In genomic region chr4:129697191-129697590, GRCm38 (mm10) we compare ENCODE assay signal across 7 mouse cellular contexts. TPM values are rescaled to one million over a fixed set of nuclear protein-coding genes. Genes with fewer than 3 reads are reported as not detected.
DNase-seq lines count a peak whose midpoint lies in the region; ATAC-seq lines count a peak whose summit lies in the region.

No protein-coding gene starts in this region.

- peaks cover 18% of the 10 kb centered on the region for H3K4me1 ChIP-seq in lung, embryonic 16.5 days (replicated peaks; ENCODE audit: control insufficient read depth, insufficient read depth, low read length)
- peaks cover 6% of the 10 kb centered on the region for H3K4me1 ChIP-seq in forebrain, embryonic 11.5 days (replicated peaks; ENCODE audit: control insufficient read depth, insufficient read depth, low read length)
- H3K4me1 ChIP-seq in limb, embryonic 12.5 days (replicated peaks), result peaks cover 26% of the 10 kb centered on the region
- H3K4me1 ChIP-seq in stomach, embryonic 14.5 days (ENCODE audit: control insufficient read depth, insufficient read depth, low read length), result peaks cover 15% of the 10 kb centered on the region

- no peak for ATAC-seq in lung, embryonic 16.5 days (ENCODE audit: low read depth)
- no peak for ATAC-seq in forebrain, embryonic 11.5 days (replicated peaks; ENCODE audit: low FRiP score)
- no peak for ATAC-seq in limb, embryonic 12.5 days (ENCODE audit: insufficient number of reproducible peaks, insufficient read depth, low FRiP score, low TSS enrichment, low read depth)
- ATAC-seq in stomach, embryonic 14.5 days (ENCODE audit: insufficient number of reproducible peaks, insufficient read depth, low FRiP score, low read depth), result no peak
- ATAC-seq in megakaryocyte progenitor cell, adult 5-6 weeks (replicated peaks; ENCODE audit: poor library complexity), result no peak

- peak overlapping the region; percentile 75 for H3K4me3 ChIP-seq in lung, embryonic 16.5 days (ENCODE audit: low read length)
- H3K4me3 ChIP-seq in forebrain, embryonic 11.5 days (ENCODE audit: low read depth, low read length), result peak overlapping the region; percentile 68
- H3K4me3 ChIP-seq in limb, embryonic 12.5 days (replicated peaks), result peak overlapping the region; percentile 67
- H3K4me3 ChIP-seq in stomach, embryonic 14.5 days (ENCODE audit: low read depth, low read length), result peak overlapping the region; percentile 49

- no peaks in the 10 kb centered on the region for H3K27me3 ChIP-seq in lung, embryonic 16.5 days (ENCODE audit: control insufficient read depth, insufficient read depth, low read depth, low read length)
- no peaks in the 10 kb centered on the region for H3K27me3 ChIP-seq in forebrain, embryonic 11.5 days (ENCODE audit: control insufficient read depth, insufficient read depth, low read length)
- no peaks in the 10 kb centered on the region for H3K27me3 ChIP-seq in limb, embryonic 12.5 days
- no peaks in the 10 kb centered on the region for H3K27me3 ChIP-seq in stomach, embryonic 14.5 days (ENCODE audit: control insufficient read depth, insufficient read depth, low read length)

- 79% methylated on average over 7 of the region's 7 CpGs for WGBS in lung, embryonic 16.5 days
- 90% methylated on average over 7 of the region's 7 CpGs for WGBS in forebrain, embryonic 11.5 days
- WGBS in limb, embryonic 12.5 days, result 85% methylated on average over 7 of the region's 7 CpGs
- WGBS in stomach, embryonic 14.5 days, result 77% methylated on average over 7 of the region's 7 CpGs

- H3K4me2 ChIP-seq in lung, embryonic 16.5 days (ENCODE audit: low read depth, low read length), result peak overlapping the region; percentile 79
- peak overlapping the region; percentile 50 for H3K4me2 ChIP-seq in forebrain, embryonic 11.5 days (ENCODE audit: low read depth, low read length, severe bottlenecking)
- H3K4me2 ChIP-seq in limb, embryonic 12.5 days, result peak overlapping the region; percentile 70
- H3K4me2 ChIP-seq in stomach, embryonic 14.5 days (replicated peaks; ENCODE audit: low read depth, low read length), result peak overlapping the region; percentile 52

- DNase-seq in lung, postnatal 14 days, result no peak
- no peak for DNase-seq in forebrain, embryonic 11.5 days (ENCODE audit: low spot score)
- DNase-seq in layer of hippocampus, adult 11-12 months (ENCODE audit: low spot score), result no peak

- peaks cover 7% of the 10 kb centered on the region for H3K36me3 ChIP-seq in lung, embryonic 16.5 days (ENCODE audit: control insufficient read depth, insufficient read depth, low read length)
- peaks cover 7% of the 10 kb centered on the region; the same call in 1 of the 2 replicates for H3K36me3 ChIP-seq in forebrain, embryonic 11.5 days (ENCODE audit: control insufficient read depth, insufficient read depth, low read length)
- peaks cover 28% of the 10 kb centered on the region for H3K36me3 ChIP-seq in limb, embryonic 12.5 days
- H3K36me3 ChIP-seq in stomach, embryonic 14.5 days (ENCODE audit: control insufficient read depth, insufficient read depth, low read length), result peaks cover 15% of the 10 kb centered on the region

- no peaks in the 10 kb centered on the region for H3K9me3 ChIP-seq in lung, embryonic 16.5 days (ENCODE audit: control insufficient read depth, low read length)
- H3K9me3 ChIP-seq in forebrain, embryonic 11.5 days (ENCODE audit: control insufficient read depth, low read length), result no peaks in the 10 kb centered on the region
- H3K9me3 ChIP-seq in limb, embryonic 12.5 days, result no peaks in the 10 kb centered on the region
- H3K9me3 ChIP-seq in stomach, embryonic 14.5 days (ENCODE audit: control insufficient read depth, low read depth, low read length), result no peaks in the 10 kb centered on the region

- H3K27ac ChIP-seq in lung, embryonic 16.5 days (ENCODE audit: low read length), result no peak overlapping the region; the same call in 1 of the 2 replicates
- peak overlapping the region; percentile 95 for H3K27ac ChIP-seq in forebrain, embryonic 11.5 days (ENCODE audit: low read depth, low read length)
- peak overlapping the region; percentile 96 for H3K27ac ChIP-seq in limb, embryonic 12.5 days
- H3K27ac ChIP-seq in stomach, embryonic 14.5 days (ENCODE audit: low read length), result peak overlapping the region; percentile 86

- H3K9ac ChIP-seq in lung, embryonic 16.5 days (ENCODE audit: low read length), result peak overlapping the region; percentile 85
- H3K9ac ChIP-seq in forebrain, embryonic 11.5 days (ENCODE audit: low read length), result peak overlapping the region; percentile 75
- H3K9ac ChIP-seq in limb, embryonic 12.5 days (replicated peaks), result peak overlapping the region; percentile 80; the same call in 1 of the 2 replicates
- peak overlapping the region; percentile 45 for H3K9ac ChIP-seq in stomach, embryonic 14.5 days (replicated peaks; ENCODE audit: low read depth, low read length)

RNA-seq across cellular contexts. Expression of gene Tmem39b, which starts 0.6 kb away (rescaled TPM):
- polyA plus RNA-seq in lung, embryonic 16.5 days (2015; fragmentation: Nextera tagmentation; extraction: Ambion mirVana), result 10.5 and 13.4 TPM in 2 replicates
- polyA plus RNA-seq in forebrain, embryonic 11.5 days (2014; fragmentation: Nextera tagmentation; extraction: Ambion mirVana), result 50.0 and 53.2 TPM in 2 replicates
- polyA plus RNA-seq in limb, embryonic 12.5 days (2016; fragmentation: Nextera tagmentation; extraction: Ambion mirVana), result 15.4 and 16.8 TPM in 2 replicates
- 27.6 and 27.7 TPM in 2 replicates for polyA plus RNA-seq in stomach, embryonic 14.5 days (2014; fragmentation: Nextera tagmentation; extraction: Ambion mirVana)
- 23.5 and 26.4 TPM in 2 replicates for total RNA-seq in megakaryocyte progenitor cell, adult 5-6 weeks (2015)
- total RNA-seq in megakaryocyte progenitor cell, adult 5-6 weeks (2017), result 3.0 and 7.3 TPM in 2 replicates

RNA-seq across cellular contexts. Expression of gene Kpna6, which starts 24.6 kb away (rescaled TPM):
- polyA plus RNA-seq in lung, embryonic 16.5 days (2015; fragmentation: Nextera tagmentation; extraction: Ambion mirVana), result 15.8 and 18.2 TPM in 2 replicates
- polyA plus RNA-seq in forebrain, embryonic 11.5 days (2014; fragmentation: Nextera tagmentation; extraction: Ambion mirVana), result 12.0 and 13.9 TPM in 2 replicates
- polyA plus RNA-seq in limb, embryonic 12.5 days (2016; fragmentation: Nextera tagmentation; extraction: Ambion mirVana), result 13.9 and 18.0 TPM in 2 replicates
- 12.0 and 14.4 TPM in 2 replicates for polyA plus RNA-seq in stomach, embryonic 14.5 days (2014; fragmentation: Nextera tagmentation; extraction: Ambion mirVana)
- total RNA-seq in megakaryocyte progenitor cell, adult 5-6 weeks (2015), result 23.4 and 30.0 TPM in 2 replicates
- 20.4 and 20.9 TPM in 2 replicates for total RNA-seq in megakaryocyte progenitor cell, adult 5-6 weeks (2017)

RNA-seq across cellular contexts. Expression of gene Khdrbs1, which starts 44.9 kb away (rescaled TPM):
- 84.3 and 93.1 TPM in 2 replicates for polyA plus RNA-seq in lung, embryonic 16.5 days (2015; fragmentation: Nextera tagmentation; extraction: Ambion mirVana)
- 183 and 185 TPM in 2 replicates for polyA plus RNA-seq in forebrain, embryonic 11.5 days (2014; fragmentation: Nextera tagmentation; extraction: Ambion mirVana)
- 204 TPM in 2 replicates for polyA plus RNA-seq in limb, embryonic 12.5 days (2016; fragmentation: Nextera tagmentation; extraction: Ambion mirVana)
- 95.5 and 103 TPM in 2 replicates for polyA plus RNA-seq in stomach, embryonic 14.5 days (2014; fragmentation: Nextera tagmentation; extraction: Ambion mirVana)
- total RNA-seq in megakaryocyte progenitor cell, adult 5-6 weeks (2015), result 104 and 118 TPM in 2 replicates
- total RNA-seq in megakaryocyte progenitor cell, adult 5-6 weeks (2017), result 87.7 and 97.3 TPM in 2 replicates

RNA-seq across cellular contexts. Expression of gene Txlna, which starts 56.3 kb away (rescaled TPM):
- 80.4 and 82.6 TPM in 2 replicates for polyA plus RNA-seq in lung, embryonic 16.5 days (2015; fragmentation: Nextera tagmentation; extraction: Ambion mirVana)
- polyA plus RNA-seq in forebrain, embryonic 11.5 days (2014; fragmentation: Nextera tagmentation; extraction: Ambion mirVana), result 109 and 115 TPM in 2 replicates
- 106 and 109 TPM in 2 replicates for polyA plus RNA-seq in limb, embryonic 12.5 days (2016; fragmentation: Nextera tagmentation; extraction: Ambion mirVana)
- 91.9 and 94.4 TPM in 2 replicates for polyA plus RNA-seq in stomach, embryonic 14.5 days (2014; fragmentation: Nextera tagmentation; extraction: Ambion mirVana)
- total RNA-seq in megakaryocyte progenitor cell, adult 5-6 weeks (2015), result 29.9 and 34.6 TPM in 2 replicates
- 115 and 143 TPM in 2 replicates for total RNA-seq in megakaryocyte progenitor cell, adult 5-6 weeks (2017)
